Mouse (Mus musculus) heart, embryonic 12.5 days (tissue): ENCODE results near the gene Gm14698. TPM values are rescaled to one million over a fixed set of nuclear protein-coding genes. Genes with fewer than 3 reads are reported as not detected.
"Not testable (repeated sequence)": the region's sequence is repeated elsewhere in the genome, so short reads cannot be mapped to it uniquely, and the experiment has no call there.

Source experiments
- ATAC-seq: fragments of 200-750 bp; cut with Nextera tagmentation; 2 replicates; pipeline ENCODE4 v1.8.0; 2017; ENCODE audit warnings: moderate TSS enrichment, moderate library complexity; ENCODE audit not compliant: insufficient number of reproducible peaks, low FRiP score
- H3K27ac ChIP-seq: fragments of 300-500 bp; sonication (generic); 2 replicates; pipeline ENCODE4 v1.5.1; 2016; ENCODE audit warnings: mild to moderate bottlenecking, moderate library complexity; ENCODE audit not compliant: poor library complexity, severe bottlenecking
- H3K27me3 ChIP-seq: fragments of 300-500 bp; sonication (generic); replicated peaks from 2 replicates; pipeline ENCODE4 v1.6.1; 2016; ENCODE audit warnings: mild to moderate bottlenecking, moderate library complexity
- H3K36me3 ChIP-seq: fragments of 300-500 bp; sonication (generic); 2 replicates; pipeline ENCODE4 v1.6.1; 2016; ENCODE audit warnings: mild to moderate bottlenecking, moderate library complexity
- H3K4me1 ChIP-seq: fragments of 300-500 bp; sonication (generic); replicated peaks from 2 replicates; pipeline ENCODE4 v1.6.1; 2016; ENCODE audit warnings: mild to moderate bottlenecking
- H3K4me2 ChIP-seq: fragments of 300-500 bp; sonication (generic); 2 replicates; pipeline ENCODE4 v1.6.1; 2016; ENCODE audit warnings: mild to moderate bottlenecking, moderate library complexity
- H3K4me3 ChIP-seq: fragments of 300-500 bp; sonication (generic); 2 replicates; pipeline ENCODE4 v1.5.1; 2016; ENCODE audit warnings: mild to moderate bottlenecking
- H3K9ac ChIP-seq: fragments of 300-500 bp; sonication (generic); 2 replicates; pipeline ENCODE4 v1.6.1; 2016; ENCODE audit warnings: mild to moderate bottlenecking, moderate library complexity
- H3K9me3 ChIP-seq: fragments of 300-500 bp; sonication (generic); replicated peaks from 2 replicates; pipeline ENCODE4 v1.6.1; 2016; ENCODE audit warnings: mild to moderate bottlenecking, moderate library complexity
- whole genome bisulfite sequencing: fragments of 180-500 bp; shearing (Covaris S2); methylation state at CpG from one replicate; pipeline ENCODE4 v1.1.7; 2016; 5-methylcytosine and 5-hydroxymethylcytosine counted together
- polyA plus RNA-seq: library from polyadenylated mRNA; unstranded; fragments of >200 nt; fragmentation: Nextera tagmentation; extraction: Ambion mirVana; gene quantifications from 2 replicates; pipeline ENCODE4 v1.2.1, GENCODE M21; 2016

Gene Gm14698
- polyA plus RNA-seq = 5.1 and 6.5 TPM in 2 replicates

DNA sequence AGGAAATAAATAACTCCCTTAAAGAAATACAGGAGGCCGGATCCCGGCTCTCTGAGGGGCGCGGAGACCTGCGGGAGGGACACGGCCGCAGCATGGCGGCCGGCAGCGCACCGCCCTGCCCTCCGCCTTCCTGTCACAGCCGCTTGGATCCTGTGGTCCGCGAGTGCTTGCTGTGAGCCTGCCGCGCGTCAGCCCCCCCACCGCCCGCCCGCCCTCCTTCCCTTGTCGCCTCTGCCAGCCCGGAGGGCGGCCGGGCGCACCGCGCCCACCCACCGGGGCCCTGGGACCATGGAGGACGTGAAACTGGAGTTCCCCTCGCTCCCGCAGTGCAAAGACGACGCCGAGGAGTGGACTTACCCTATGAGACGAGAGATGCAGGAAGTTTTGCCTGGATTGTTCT lies at the start of gene Gm14698:
Gene Gm14698 (plus strand): TSS at position 35 of the 400 bp plus-strand sequence.
- Histone ChIP-seq H3K4me3 (peak within 1 kb of the TSS; percentile 40), H3K4me2 (peak within 1 kb of the TSS; percentile 50)
- H3K4me1 ChIP-seq, H3K27ac ChIP-seq, H3K9me3 ChIP-seq, H3K9ac ChIP-seq, H3K27me3 ChIP-seq, H3K36me3 ChIP-seq: not testable (repeated sequence)
- 26% methylated on average over 19 of the region's 36 CpGs for WGBS
- ATAC-seq = peak; percentile 79

DNA sequence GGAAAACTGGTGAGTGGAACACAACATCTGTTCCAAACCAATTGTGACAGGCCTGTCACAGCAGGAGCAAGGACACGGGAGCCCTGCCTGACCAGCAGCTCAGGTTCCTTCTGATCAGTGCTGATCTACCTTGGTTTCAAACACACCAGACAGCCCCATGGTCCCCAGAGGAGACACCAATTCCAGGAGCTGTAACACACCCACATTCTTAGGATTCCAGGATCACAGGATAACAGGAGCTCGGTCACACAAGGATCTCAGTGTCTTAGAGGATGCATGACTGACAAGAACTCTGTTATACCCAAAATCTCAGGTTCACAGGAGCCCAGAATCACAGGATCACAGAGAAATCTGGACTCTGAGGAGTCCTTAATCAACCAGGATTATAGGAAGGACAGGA lies 444 bp upstream of the Gm14698 start:
- 18% methylated on average over 2 of the region's 2 CpGs for WGBS
- H3K9ac ChIP-seq, H3K4me1 ChIP-seq, H3K9me3 ChIP-seq, ATAC-seq, H3K36me3 ChIP-seq, H3K27ac ChIP-seq, H3K27me3 ChIP-seq: not testable (repeated sequence)
- Histone ChIP-seq H3K4me3 (peak overlapping the region; percentile 40), H3K4me2 (peak overlapping the region; percentile 50)

DNA sequence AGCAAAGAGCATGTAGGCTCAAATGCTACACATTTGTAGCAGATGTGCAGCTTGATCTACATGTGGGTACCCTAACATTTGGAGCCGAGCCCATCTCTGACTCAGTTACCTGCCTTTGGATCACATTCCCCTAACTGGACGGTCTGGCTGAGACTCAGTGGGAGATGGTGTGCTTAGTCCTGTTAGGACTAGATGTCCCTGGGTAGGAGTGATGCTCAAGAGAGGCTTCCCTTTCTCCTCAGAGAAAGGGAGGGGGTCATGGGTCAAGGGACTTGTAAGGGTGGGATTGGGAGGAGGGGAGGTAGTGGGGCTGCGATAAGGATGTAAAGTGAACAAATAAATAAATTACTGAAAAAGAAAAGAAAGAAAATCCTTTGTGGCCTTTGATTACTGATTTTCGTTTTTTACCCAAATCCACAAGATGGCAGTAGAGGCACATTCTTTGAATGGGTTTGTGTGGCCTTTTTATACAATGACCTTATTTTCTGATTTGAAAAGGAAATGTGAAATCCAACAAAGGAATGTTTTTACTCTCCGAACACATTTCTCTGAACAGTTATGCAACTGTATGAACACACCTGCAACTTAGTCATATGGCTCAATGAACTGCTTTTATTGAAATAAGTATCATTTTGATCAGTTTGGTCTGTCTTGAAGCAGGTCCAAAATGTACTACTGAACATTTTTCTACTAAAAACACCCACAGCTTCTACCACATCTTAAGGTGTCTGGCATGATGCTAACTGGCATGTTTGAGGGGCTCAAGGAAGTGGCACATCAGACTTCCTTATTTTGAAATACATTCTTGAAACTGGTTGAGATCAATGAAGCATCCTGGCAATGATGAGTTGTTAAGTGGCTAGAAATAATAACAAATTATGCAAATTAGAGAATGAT lies 18.9 kb downstream of the Gm14698 start:
- Histone ChIP-seq H3K36me3 (no peaks in the 10 kb centered on the region), H3K27me3 (no peaks in the 10 kb centered on the region), H3K9me3 (no peaks in the 10 kb centered on the region), H3K4me2 (no peak overlapping the region), H3K27ac (no peak overlapping the region), H3K4me3 (no peak overlapping the region), H3K4me1 (no peaks in the 10 kb centered on the region), H3K9ac (no peak overlapping the region)
- WGBS = 25% methylated on average over 5 of the region's 5 CpGs
- ATAC-seq = no peak

DNA sequence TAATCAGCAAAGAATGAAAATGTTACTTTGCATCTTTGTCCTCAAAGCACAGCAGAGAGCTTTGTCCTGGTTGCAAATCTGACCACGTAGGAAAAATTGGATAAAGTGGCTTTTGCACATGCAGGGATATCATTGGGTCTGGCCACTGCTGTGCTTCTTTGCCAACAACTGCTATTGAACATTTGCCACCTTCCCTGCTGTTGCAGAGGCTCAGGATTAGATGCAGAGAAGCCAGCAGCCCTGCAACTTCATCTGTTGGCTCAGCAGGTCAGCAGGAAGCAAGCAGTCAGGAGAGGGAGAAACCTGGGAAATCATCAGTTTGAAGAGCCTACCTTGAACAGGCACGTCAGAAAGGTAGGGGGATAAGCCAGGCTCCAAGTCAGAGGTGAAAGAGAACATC lies 44.3 kb downstream of the Gm14698 start:
- H3K9me3 ChIP-seq = no peaks in the 10 kb centered on the region
- H3K27ac ChIP-seq = no peak overlapping the region
- H3K4me3 ChIP-seq = no peak overlapping the region
- H3K36me3 ChIP-seq = no peaks in the 10 kb centered on the region
- no peaks in the 10 kb centered on the region for H3K4me1 ChIP-seq
- no peak for ATAC-seq
- H3K27me3 ChIP-seq = no peaks in the 10 kb centered on the region
- no peak overlapping the region for H3K9ac ChIP-seq
- no peak overlapping the region for H3K4me2 ChIP-seq
- WGBS = 26% methylated on average over 2 of the region's 2 CpGs

Other genes starting within 250 kb of the Gm14698 start
- 61.3 and 66.7 TPM in 2 replicates for gene Fmr1, start 142.6 kb upstream of the Gm14698 start, polyA plus RNA-seq
- gene Fmr1nb, start 59.3 kb upstream of the Gm14698 start, polyA plus RNA-seq = 0.96 and 1.6 TPM in 2 replicates
- not detected in 2 replicates for gene Gm6812, start 72.0 kb downstream of the Gm14698 start, polyA plus RNA-seq